In the genomic region with DNA sequence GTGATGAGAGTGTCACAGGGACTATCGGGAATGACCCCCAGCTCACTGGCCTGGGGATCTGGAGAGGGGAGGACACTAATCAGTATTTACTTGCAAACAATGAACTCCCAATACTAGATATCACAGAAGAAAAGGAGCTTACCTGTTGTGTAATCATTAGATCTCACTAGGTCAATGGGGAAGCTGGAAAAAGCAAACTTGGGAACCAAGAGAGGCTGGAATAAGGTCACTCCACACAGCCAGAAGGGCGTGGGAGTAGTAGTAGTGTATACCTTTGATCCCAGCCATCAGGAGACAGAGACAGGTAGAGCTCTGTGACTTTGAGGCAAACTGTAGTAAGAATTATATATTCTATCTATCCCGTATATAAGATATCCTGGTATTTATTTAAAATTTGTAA, we compare ENCODE assay signal across 18 mouse cellular contexts.
"Had no signal": no experiment of that assay in that cellular context is flagged by ENCODE, and none has a peak within 500 bp of the region (broad histone marks: within the 10 kb centered on the region; RNA-seq: fewer than 3 reads in every experiment).

No protein-coding gene starts in this region.

- H3K27ac ChIP-seq: layer of hippocampus, adult 2 months; left cerebral cortex, adult 2 months; liver, embryonic 14.5 days; macrophage; midbrain, embryonic 12.5 days; midbrain, embryonic 15.5 days; neural tube, embryonic 12.5 days; neural tube, embryonic 15.5 days; stomach, postnatal 0 days had no signal

- DNase-seq: kidney, adult 11 months; layer of hippocampus, postnatal 36 days; liver, postnatal 0 days; right cerebral cortex, adult 18-20 months; right cerebral cortex, postnatal 14 days; thymus, adult 2 months; thymus, postnatal 14 days; thymus, postnatal 4 days had no signal

- H3K36me3 ChIP-seq: midbrain, embryonic 12.5 days; midbrain, embryonic 15.5 days; neural tube, embryonic 12.5 days; neural tube, embryonic 15.5 days had no signal

- H3K27me3 ChIP-seq: midbrain, embryonic 12.5 days; midbrain, embryonic 15.5 days; neural tube, embryonic 12.5 days; neural tube, embryonic 15.5 days had no signal

- H3K9me3 ChIP-seq: midbrain, embryonic 12.5 days; midbrain, embryonic 15.5 days; neural tube, embryonic 12.5 days; neural tube, embryonic 15.5 days had no signal

- H3K9ac ChIP-seq: liver, embryonic 14.5 days; liver, postnatal 0 days; lung, embryonic 14.5 days; midbrain, embryonic 12.5 days; midbrain, embryonic 15.5 days; neural tube, embryonic 12.5 days; neural tube, embryonic 15.5 days had no signal

- H3K4me3 ChIP-seq: layer of hippocampus, adult 2 months; left cerebral cortex, adult 2 months; midbrain, embryonic 12.5 days; midbrain, embryonic 15.5 days; neural tube, embryonic 12.5 days; neural tube, embryonic 15.5 days had no signal
